Mouse (Mus musculus) lung, postnatal 10 days (tissue): ENCODE measurements around the gene Gm3127.
A peak's percentile ranks its signal among the peaks of the same experiment; 100 is the strongest.
"Not testable (repeated sequence)": the region's sequence is repeated elsewhere in the genome, so short reads cannot be mapped to it uniquely, and the experiment has no call there.

Source experiments
- DNase-seq: peaks from one replicate; pipeline ENCODE4 v3.0.0; 2021

Gene Gm3127

DNA sequence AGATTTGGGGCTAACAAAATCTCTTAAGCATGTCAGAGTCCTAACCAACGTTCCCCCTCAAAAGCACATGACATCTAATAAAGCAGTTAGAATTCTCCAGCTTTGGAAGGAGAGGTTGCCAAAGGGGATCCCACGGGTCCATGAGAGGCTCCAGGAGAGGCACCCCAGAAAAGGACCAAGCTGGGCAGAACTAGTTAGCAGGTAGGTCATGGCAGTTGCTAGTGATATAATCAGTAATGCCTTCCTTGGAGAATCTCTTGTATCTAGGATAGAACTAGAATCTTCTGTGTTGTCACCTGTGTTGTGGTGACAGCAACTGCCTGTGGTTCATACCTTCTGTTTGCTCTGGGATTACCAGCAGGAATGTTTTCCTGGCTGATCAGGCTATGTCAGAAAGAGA is at the start of gene Gm3127:
Gm3127 (plus strand) TSS at position 301 of the 400 bp plus-strand sequence.
- not testable (repeated sequence) for DNase-seq

DNA sequence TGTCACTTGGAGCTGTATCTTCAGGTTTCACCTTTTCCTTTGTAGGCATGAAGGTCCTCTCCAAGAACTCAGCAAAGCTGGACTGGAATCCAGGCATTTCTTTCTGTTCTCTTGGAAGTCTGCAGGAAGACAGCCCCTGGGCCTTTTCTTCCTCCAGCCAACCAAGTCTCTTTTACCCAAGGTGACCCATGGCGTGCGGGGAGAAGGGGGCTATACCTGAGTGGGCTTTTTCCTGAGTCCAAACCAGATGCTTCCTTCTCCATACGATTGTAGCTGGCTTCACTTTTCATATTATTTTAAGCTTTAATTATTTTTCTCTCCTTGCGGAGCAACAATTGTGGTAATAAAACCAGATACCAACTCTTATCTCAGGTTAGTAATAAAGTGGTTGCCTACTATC is 23.2 kb upstream of the Gm3127 start:
- DNase-seq = peak; percentile 1

DNA sequence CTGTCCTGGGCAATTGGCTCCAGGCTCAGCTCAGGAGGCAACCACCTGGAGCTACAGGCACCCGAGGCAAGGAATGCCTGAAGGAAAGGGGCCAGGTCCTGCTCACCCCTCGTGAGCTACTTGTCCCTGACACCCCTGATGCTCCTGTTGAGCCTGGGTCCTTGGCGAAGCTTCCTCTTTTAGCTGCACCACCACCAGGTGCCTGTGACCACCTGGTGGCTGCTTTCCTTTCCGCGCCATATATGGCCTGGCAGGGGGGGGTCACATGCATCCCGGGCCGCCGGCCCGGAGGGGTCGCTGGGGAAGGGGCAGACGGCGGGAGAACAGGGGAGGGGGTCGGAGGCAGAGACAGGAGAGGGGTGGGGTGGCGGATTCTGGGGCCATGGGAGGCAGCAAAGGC is 17.2 kb downstream of the Gm3127 start:
- not testable (repeated sequence) for DNase-seq

DNA sequence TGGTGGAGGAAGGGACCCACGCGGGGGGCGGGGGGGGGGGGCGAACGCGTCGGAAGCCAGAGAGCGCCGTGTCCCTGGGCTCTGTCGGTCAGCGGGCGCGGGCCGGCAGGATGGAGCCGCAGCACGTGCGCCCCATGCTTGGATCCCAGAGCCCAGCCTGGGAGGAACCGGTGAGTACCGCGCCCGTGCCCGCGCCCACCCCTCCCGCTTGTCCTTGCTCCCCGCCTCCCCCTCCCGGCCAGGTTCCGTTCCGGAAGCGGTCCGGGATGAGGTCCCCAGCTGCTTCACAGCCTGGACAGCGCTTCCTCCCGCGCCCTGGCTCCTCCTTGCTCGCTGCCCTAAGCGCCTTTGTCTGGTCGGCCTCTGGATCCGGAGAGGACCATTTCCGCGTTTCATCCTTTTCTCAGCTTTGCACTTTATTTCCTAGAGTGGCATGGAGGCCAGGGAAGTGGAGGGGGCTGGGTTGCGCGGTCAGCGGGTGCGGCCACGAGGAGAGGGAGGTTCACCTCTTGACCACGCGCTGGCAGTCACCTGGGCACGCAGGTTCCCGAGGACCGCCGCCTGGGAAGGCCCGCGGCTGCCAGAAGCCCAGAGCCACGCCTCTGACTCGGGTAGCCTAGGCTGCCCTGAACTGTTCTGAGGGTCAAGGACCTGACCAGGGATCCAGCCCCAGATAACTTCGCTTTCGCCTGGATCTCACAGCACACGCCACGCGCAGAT is 17.8 kb downstream of the Gm3127 start, which contains the start of gene Gm2974:
Gm2974 (plus strand) TSS at position 86 of the 720 bp plus-strand sequence.
- peak; percentile 11 for DNase-seq

DNA sequence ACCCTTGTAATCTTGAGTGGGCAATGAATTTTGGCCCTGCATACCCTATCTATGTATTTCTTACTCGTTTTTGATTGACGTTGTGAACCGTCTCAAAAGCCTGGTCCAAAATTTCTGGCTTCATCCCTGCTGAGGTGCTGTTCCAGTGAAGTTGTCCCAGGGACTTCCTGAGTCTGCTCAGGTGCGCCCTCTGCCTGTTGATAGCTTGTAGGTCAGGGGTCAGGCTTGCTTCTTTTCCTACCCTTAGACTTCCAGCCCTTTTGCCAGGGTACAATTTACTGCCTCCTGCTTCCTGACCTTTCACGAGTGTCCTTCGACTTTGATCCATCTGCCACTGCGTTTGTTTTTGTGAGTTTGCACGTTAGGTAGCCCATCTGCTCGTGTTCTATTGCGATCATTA is 18.5 kb downstream of the Gm3127 start:
- DNase-seq = not testable (repeated sequence)
